Mouse (Mus musculus) midbrain, postnatal 0 days (tissue): ENCODE data around the gene Zfp318. TPM values are rescaled to one million over a fixed set of nuclear protein-coding genes. Genes with fewer than 3 reads are reported as not detected.

Source experiments
- ATAC-seq: fragments of 200-750 bp; cut with Nextera tagmentation; 2 replicates; pipeline ENCODE4 v1.8.0; 2017; ENCODE audit warnings: moderate number of reproducible peaks, mild to moderate bottlenecking, moderate TSS enrichment, moderate library complexity; ENCODE audit not compliant: low FRiP score
- DNase-seq: peaks from one replicate; pipeline ENCODE4 v3.0.0-alpha.2; 2015; ENCODE audit warnings: low spot score
- H3K27ac ChIP-seq: fragments of 300-500 bp; sonication (generic); 2 replicates; pipeline ENCODE4 v1.5.1; 2014; ENCODE audit warnings: low read depth, mild to moderate bottlenecking, low read length, mixed read lengths
- H3K27me3 ChIP-seq: fragments of 300-500 bp; sonication (generic); 2 replicates; pipeline ENCODE4 v1.6.1; 2014; ENCODE audit warnings: low read length, control low read depth, mixed read lengths; ENCODE audit not compliant: insufficient read depth
- H3K36me3 ChIP-seq: fragments of 300-500 bp; sonication (generic); 2 replicates; pipeline ENCODE4 v1.6.1; 2014; ENCODE audit warnings: low read length, control low read depth, mixed read lengths; ENCODE audit not compliant: insufficient read depth
- H3K4me1 ChIP-seq: fragments of 300-500 bp; sonication (generic); 2 replicates; pipeline ENCODE4 v1.6.1; 2014; ENCODE audit warnings: mild to moderate bottlenecking, control low read depth, antibody characterized with exemption, low read length, mixed read lengths; ENCODE audit not compliant: insufficient read depth
- H3K4me2 ChIP-seq: fragments of 300-500 bp; sonication (generic); 2 replicates; pipeline ENCODE4 v1.6.1; 2014; ENCODE audit warnings: low read depth, mild to moderate bottlenecking, low read length, mixed read lengths; ENCODE audit not compliant: poor library complexity, severe bottlenecking
- H3K4me3 ChIP-seq: fragments of 300-500 bp; sonication (generic); 2 replicates; pipeline ENCODE4 v1.5.1; 2014; ENCODE audit warnings: low read depth, mild to moderate bottlenecking, low read length, moderate library complexity
- H3K9ac ChIP-seq: fragments of 300-500 bp; sonication (generic); replicated peaks from 2 replicates; pipeline ENCODE4 v1.6.1; 2014; ENCODE audit warnings: mild to moderate bottlenecking, low read length, moderate library complexity, mixed read lengths; ENCODE audit not compliant: poor library complexity, severe bottlenecking
- H3K9me3 ChIP-seq: fragments of 300-500 bp; sonication (generic); 2 replicates; pipeline ENCODE4 v1.6.1; 2016; ENCODE audit warnings: low read length, control low read depth
- CTCF ChIP-seq: IDR thresholded peaks from 2 replicates; pipeline ENCODE4 v1.5.1; 2016; ENCODE audit warnings: antibody characterized with exemption, mild to moderate bottlenecking
- WGBS: fragments of 180-500 bp; shearing (Covaris S2); extraction: QIAGEN DNeasy Blood & Tissue Kit; methylation state at CpG from one replicate; pipeline ENCODE4 v1.1.7; 2014; 5-methylcytosine and 5-hydroxymethylcytosine counted together
- polyA plus RNA-seq: library from polyadenylated mRNA; unstranded; fragments of >200 nt; fragmentation: Nextera tagmentation; extraction: Ambion mirVana; gene quantifications from 2 replicates; pipeline ENCODE4 v1.2.1, GENCODE M21; 2015
- total RNA-seq: library from RNA; depleted of rRNA; stranded (reverse); fragments of >200 nt; gene quantifications from 2 replicates; pipeline ENCODE4 v1.2.3, GENCODE M21; 2014

The Zfp318 gene
- total and polyA plus RNA-seq, 2 experiments from 2014 or later = 25.0 to 33.7 TPM

DNA sequence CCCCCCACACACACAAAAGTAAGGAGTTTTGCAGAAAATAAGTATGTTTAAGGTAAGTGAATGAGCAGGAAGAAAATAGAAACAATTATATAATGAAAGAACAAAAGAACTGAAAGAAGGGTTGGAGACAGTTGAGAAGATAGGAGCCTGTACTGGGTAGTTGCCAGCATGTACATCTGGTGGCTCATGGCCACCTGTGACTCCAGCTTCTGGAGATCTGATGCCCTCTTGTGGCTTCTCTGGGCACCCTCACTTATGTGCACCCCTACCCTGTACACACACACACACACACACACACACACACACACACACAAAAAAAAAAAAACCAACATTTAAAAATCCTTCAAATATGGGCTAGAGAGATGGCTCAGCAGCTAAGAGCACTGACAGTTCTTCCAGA lies 36.2 kb downstream of the Zfp318 start:
- peak; percentile 26 for TF ChIP-seq CTCF
- Histone ChIP-seq H3K36me3 (peaks cover 2% of the 10 kb centered on the region; the same call in 1 of the 2 replicates), H3K4me3 (no peak overlapping the region), H3K4me2 (no peak overlapping the region), H3K27me3 (no peaks in the 10 kb centered on the region), H3K4me1 (no peaks in the 10 kb centered on the region), H3K27ac (no peak overlapping the region), H3K9ac (no peak overlapping the region), H3K9me3 (no peaks in the 10 kb centered on the region)
- ATAC-seq = no peak
- DNase-seq = no peak

DNA sequence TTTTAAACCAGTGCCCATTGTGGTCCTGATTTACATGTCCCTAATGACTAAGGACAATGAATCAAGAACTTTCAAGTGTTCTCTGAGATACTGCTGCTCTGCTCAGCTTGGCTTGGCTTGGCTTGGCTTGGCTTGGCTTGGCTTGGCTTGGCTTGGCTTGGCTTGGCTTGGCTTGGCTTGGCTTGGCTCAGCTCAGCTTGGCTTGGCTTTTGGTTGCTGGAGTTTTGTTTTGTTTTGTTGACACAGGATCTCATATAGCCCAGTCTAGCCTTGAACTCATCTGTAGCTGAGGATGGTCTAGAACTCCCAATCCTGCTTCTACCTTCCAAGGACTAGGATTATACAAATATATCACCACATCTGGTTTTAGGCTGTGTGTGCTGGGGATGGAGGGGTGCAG lies 43.0 kb downstream of the Zfp318 start:
- H3K4me3 ChIP-seq = no peak overlapping the region
- no peak overlapping the region for H3K4me2 ChIP-seq
- H3K9ac ChIP-seq = no peak overlapping the region
- H3K4me1 ChIP-seq = no peaks in the 10 kb centered on the region
- H3K9me3 ChIP-seq = no peaks in the 10 kb centered on the region
- no peaks in the 10 kb centered on the region for H3K36me3 ChIP-seq
- TF ChIP-seq CTCF = no peak
- DNase-seq (no peak), ATAC-seq (no peak)
- H3K27ac ChIP-seq = no peak overlapping the region
- no peaks in the 10 kb centered on the region for H3K27me3 ChIP-seq

DNA sequence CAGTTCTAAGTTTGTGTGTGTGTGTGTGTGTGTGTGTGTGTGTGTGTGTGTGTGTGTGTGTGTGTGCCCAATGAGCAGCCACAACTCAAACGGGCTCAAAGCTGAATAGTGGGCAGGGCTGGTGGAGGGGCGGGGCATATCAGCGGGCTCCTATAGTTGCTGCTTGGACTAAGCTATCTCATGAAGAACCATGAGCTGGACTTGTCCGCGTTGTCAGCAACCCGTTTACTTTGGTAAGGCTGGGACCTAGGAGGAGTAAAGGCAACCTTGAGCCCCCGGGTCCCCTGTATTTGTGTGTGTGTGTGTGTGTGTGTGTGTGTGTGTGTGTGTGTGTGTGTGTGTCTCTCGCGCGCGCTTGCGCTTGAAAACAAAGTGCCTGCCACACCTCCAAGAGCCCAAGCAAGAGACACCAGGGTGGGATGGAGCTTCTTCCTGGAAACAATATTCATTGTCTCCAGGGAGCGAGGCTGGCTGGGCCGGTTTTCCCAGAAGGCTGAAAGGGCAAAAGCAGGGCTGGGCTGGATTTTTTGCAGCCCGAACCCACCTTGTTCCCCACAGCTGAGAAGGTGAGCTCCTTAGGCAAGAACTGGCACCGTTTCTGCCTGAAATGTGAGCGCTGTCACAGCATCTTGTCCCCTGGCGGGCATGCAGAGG lies 45.4 kb downstream of the Zfp318 start, which contains the start of gene Crip3:
Gene Crip3 (plus strand): TSS at position 166 of the 654 bp plus-strand sequence.
- H3K9ac ChIP-seq = no peak within 1 kb of the TSS
- no peak for TF ChIP-seq CTCF
- H3K4me2 ChIP-seq = no peak within 1 kb of the TSS
- H3K4me1 ChIP-seq = no peaks in the 10 kb centered on the region
- H3K27ac ChIP-seq = no peak within 1 kb of the TSS
- no peak within 1 kb of the TSS for H3K4me3 ChIP-seq
- H3K36me3 ChIP-seq = no peaks in the 10 kb centered on the region
- H3K27me3 ChIP-seq = no peaks in the 10 kb centered on the region
- DNase-seq (no peak), ATAC-seq (no peak)
- WGBS = 5% methylated on average over 17 of the region's 18 CpGs
- no peaks in the 10 kb centered on the region for H3K9me3 ChIP-seq

DNA sequence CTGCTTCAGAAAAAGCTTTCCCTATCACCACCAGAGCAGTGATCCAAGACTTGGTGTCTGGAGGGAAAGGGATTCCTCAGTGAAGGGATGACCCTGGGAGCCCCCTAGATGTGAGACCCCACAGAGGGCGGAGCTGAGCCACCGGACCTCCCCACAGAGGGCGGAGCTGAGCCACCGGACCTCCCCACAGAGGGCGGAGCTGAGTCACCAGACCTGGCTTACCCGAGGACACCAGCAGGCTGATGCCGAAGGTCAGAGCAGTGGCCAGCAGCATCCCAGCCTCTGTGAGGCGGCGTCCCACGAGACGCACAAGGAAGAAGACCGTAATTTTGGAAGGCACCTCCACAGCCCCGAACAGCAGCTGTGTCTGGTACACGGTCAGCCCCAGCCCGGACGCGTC lies 50.1 kb downstream of the Zfp318 start:
- ATAC-seq = no peak
- Histone ChIP-seq H3K27me3 (no peaks in the 10 kb centered on the region), H3K4me1 (no peaks in the 10 kb centered on the region), H3K36me3 (no peaks in the 10 kb centered on the region), H3K9me3 (no peaks in the 10 kb centered on the region), H3K4me2 (peak overlapping the region; percentile 43), H3K9ac (no peak overlapping the region), H3K4me3 (no peak overlapping the region), H3K27ac (no peak overlapping the region)
- no peak for DNase-seq
- 2% methylated on average over 17 of the region's 17 CpGs for WGBS
- peak; percentile 18; the same call in 1 of the 2 replicates for TF ChIP-seq CTCF

DNA sequence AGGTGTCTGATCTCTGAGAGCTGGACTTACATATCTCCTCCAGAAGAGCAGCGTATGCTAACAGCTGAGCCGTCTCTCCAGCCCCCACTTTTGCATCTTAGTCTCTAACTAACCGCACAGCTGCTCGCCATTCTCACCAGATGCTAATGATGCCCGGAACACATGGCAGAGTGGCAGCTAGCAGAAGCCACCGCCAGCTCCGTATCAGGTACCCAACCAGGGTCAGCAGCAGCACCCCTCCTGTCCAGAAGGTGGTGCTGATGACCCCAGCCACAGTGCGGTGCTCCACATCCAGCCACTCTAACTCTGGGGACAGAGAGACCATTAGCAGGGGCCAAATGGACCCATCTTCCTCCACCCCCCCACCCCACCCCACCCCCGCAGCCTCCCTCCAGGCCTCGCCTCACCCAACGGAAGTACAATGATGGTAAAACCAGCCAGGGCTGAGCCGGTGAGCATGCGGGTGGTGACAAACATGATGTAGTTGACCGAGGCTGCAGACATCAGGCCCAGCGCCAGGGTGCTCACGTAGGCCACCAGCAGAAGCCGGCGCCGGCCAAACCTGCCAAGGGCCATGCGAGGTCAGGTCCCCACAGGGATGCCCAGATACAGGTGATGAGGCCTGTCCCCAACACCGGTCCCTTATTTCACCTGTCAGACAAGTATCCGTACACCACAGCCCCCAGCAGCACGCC lies 53.3 kb downstream of the Zfp318 start:
- WGBS = 26% methylated on average over 23 of the region's 23 CpGs
- H3K4me1 ChIP-seq = no peaks in the 10 kb centered on the region
- no peaks in the 10 kb centered on the region for H3K9me3 ChIP-seq
- peak; percentile 68 for TF ChIP-seq CTCF
- H3K4me2 ChIP-seq = no peak overlapping the region
- H3K27ac ChIP-seq = no peak overlapping the region
- H3K36me3 ChIP-seq = no peaks in the 10 kb centered on the region
- DNase-seq = peak; percentile 60
- peak; percentile 55 for ATAC-seq
- H3K27me3 ChIP-seq = no peaks in the 10 kb centered on the region
- no peak overlapping the region for H3K9ac ChIP-seq
- no peak overlapping the region for H3K4me3 ChIP-seq

DNA sequence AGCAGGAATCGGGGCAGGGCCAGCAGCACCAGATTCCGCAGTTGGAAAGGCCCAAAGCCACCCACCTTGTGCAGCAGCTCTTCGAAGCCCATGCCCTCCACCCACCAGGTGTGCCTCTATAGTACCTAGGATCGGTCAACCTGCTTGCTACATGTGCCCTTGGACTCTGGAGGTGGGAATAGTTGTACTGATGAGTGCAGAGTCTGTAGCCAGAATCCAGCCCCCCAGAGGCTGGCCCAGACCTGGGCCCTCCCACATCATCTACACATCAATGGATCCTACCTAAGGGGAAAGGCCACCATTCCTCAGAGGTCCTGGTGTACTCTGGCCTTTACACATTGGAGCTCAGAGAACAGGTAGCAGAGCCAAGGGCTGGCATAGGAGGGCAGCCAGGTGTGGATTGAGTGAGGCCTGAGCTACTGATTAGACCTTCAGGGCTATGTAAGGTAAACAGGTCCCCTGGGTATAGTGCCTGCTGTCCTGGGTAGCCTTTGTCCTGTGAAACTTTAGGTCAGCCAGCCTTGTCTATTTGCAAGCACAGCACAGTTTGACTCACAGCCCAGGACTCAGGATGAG lies 54.9 kb downstream of the Zfp318 start, which contains the start of gene Slc22a7:
Gene Slc22a7 (minus strand): TSS at position 160 of the 576 bp plus-strand sequence.
- Histone ChIP-seq H3K4me1 (no peaks in the 10 kb centered on the region), H3K9me3 (no peaks in the 10 kb centered on the region), H3K4me3 (no peak within 1 kb of the TSS), H3K27ac (no peak within 1 kb of the TSS), H3K4me2 (no peak within 1 kb of the TSS), H3K27me3 (no peaks in the 10 kb centered on the region), H3K36me3 (no peaks in the 10 kb centered on the region), H3K9ac (no peak within 1 kb of the TSS)
- WGBS = 84% methylated on average over 4 of the region's 4 CpGs
- TF ChIP-seq CTCF = no peak
- ATAC-seq (no peak), DNase-seq (no peak)
